Mouse (Mus musculus): Measurements from ENCODE around the gene Slc13a2. TPM values are rescaled to one million over a fixed set of nuclear protein-coding genes. Genes with fewer than 3 reads are reported as not detected.

Slc13a2 gene
- polyA plus RNA-seq (2011; ENCODE audit: insufficient read depth, insufficient read length, low replicate concordance, missing spikeins), result not detected in 2 replicates

- no peak within 1 kb of the TSS for H3K4me3 ChIP-seq (replicated peaks; ENCODE audit: control insufficient read depth, low read depth, low read length)
- WGBS, result 34% methylated on average over 13 of the region's 13 CpGs
- no peak within 1 kb of the TSS for H3K27ac ChIP-seq (ENCODE audit: control insufficient read depth, insufficient read depth, low read depth, low read length, poor library complexity)
- TF ChIP-seq POLR2A (IDR thresholded peaks at IDR 0.05; ENCODE audit: borderline replicate concordance, control insufficient read depth, low read depth, low read length) (no peak), CTCF (IDR thresholded peaks at IDR 0.05; ENCODE audit: control insufficient read depth, insufficient read depth, low read length) (no peak)
- H3K4me1 ChIP-seq (ENCODE audit: control insufficient read depth, insufficient read depth, low read length), result no peaks in the 10 kb centered on the region; the same call in 1 of the 2 replicates
These were observed at the start of gene Slc13a2 for GRCm38 (mm10) chr11:78422055-78422819. Gene Slc13a2, minus strand, starts transcription at chr11:78422217.

- 79% methylated on average over 10 of the region's 10 CpGs for WGBS
- TF ChIP-seq POLR2A (IDR thresholded peaks at IDR 0.05; ENCODE audit: borderline replicate concordance, control insufficient read depth, low read depth, low read length) (no peak), CTCF (IDR thresholded peaks at IDR 0.05; ENCODE audit: control insufficient read depth, insufficient read depth, low read length) (no peak)
- Histone ChIP-seq H3K4me3 (replicated peaks; ENCODE audit: control insufficient read depth, low read depth, low read length) (no peak overlapping the region), H3K27ac (ENCODE audit: control insufficient read depth, insufficient read depth, low read depth, low read length, poor library complexity) (no peak overlapping the region), H3K4me1 (ENCODE audit: control insufficient read depth, insufficient read depth, low read length) (no peaks in the 10 kb centered on the region)
These were observed 49.5 kb upstream of the Slc13a2 start for GRCm38 (mm10) chr11:78471326-78472103.

GRCm38 (mm10) chr11:78467932-78468331 is 45.9 kb upstream of the Slc13a2 start:
- H3K27ac ChIP-seq (ENCODE audit: control insufficient read depth, insufficient read depth, low read depth, low read length, poor library complexity), result no peak overlapping the region
- peaks cover 6% of the 10 kb centered on the region for H3K4me1 ChIP-seq (ENCODE audit: control insufficient read depth, insufficient read depth, low read length)
- TF ChIP-seq CTCF (IDR thresholded peaks at IDR 0.05; ENCODE audit: control insufficient read depth, insufficient read depth, low read length), result no peak
- H3K4me3 ChIP-seq (replicated peaks; ENCODE audit: control insufficient read depth, low read depth, low read length), result no peak overlapping the region
- 44% methylated on average over 3 of the region's 3 CpGs for WGBS

- 77% methylated on average over 7 of the region's 7 CpGs for WGBS
- no peak for TF ChIP-seq CTCF (IDR thresholded peaks at IDR 0.05; ENCODE audit: control insufficient read depth, insufficient read depth, low read length)
- TF ChIP-seq POLR2A (IDR thresholded peaks at IDR 0.05; ENCODE audit: borderline replicate concordance, control insufficient read depth, low read depth, low read length), result no peak
- H3K4me3 ChIP-seq (replicated peaks; ENCODE audit: control insufficient read depth, low read depth, low read length), result no peak overlapping the region
- H3K27ac ChIP-seq (ENCODE audit: control insufficient read depth, insufficient read depth, low read depth, low read length, poor library complexity), result no peak overlapping the region
- peaks cover 6% of the 10 kb centered on the region for H3K4me1 ChIP-seq (ENCODE audit: control insufficient read depth, insufficient read depth, low read length)
These were observed 45.5 kb upstream of the Slc13a2 start for GRCm38 (mm10) chr11:78467515-78467914.

GRCm38 (mm10) chr11:78466242-78466912 is 44.4 kb upstream of the Slc13a2 start:
- Histone ChIP-seq H3K4me3 (replicated peaks; ENCODE audit: control insufficient read depth, low read depth, low read length) (no peak overlapping the region), H3K27ac (ENCODE audit: control insufficient read depth, insufficient read depth, low read depth, low read length, poor library complexity) (no peak overlapping the region; the same call in 1 of the 2 replicates), H3K4me1 (ENCODE audit: control insufficient read depth, insufficient read depth, low read length) (peaks cover 6% of the 10 kb centered on the region)
- WGBS, result 73% methylated on average over 23 of the region's 23 CpGs
- TF ChIP-seq CTCF (IDR thresholded peaks at IDR 0.05; ENCODE audit: control insufficient read depth, insufficient read depth, low read length), result no peak
- TF ChIP-seq POLR2A (IDR thresholded peaks at IDR 0.05; ENCODE audit: borderline replicate concordance, control insufficient read depth, low read depth, low read length), result no peak

- Histone ChIP-seq H3K4me1 (ENCODE audit: control insufficient read depth, insufficient read depth, low read length) (peaks cover 6% of the 10 kb centered on the region), H3K27ac (ENCODE audit: control insufficient read depth, insufficient read depth, low read depth, low read length, poor library complexity) (peak within 1 kb of the TSS; percentile 60; the same call in 1 of the 2 replicates), H3K4me3 (replicated peaks; ENCODE audit: control insufficient read depth, low read depth, low read length) (peak within 1 kb of the TSS; percentile 84)
- WGBS, result under 1% methylated on average over 41 of the region's 41 CpGs
- TF ChIP-seq POLR2A (IDR thresholded peaks at IDR 0.05; ENCODE audit: borderline replicate concordance, control insufficient read depth, low read depth, low read length) (peak; percentile 22; the same call in 1 of the 2 replicates), CTCF (IDR thresholded peaks at IDR 0.05; ENCODE audit: control insufficient read depth, insufficient read depth, low read length) (no peak)
These were observed 43.7 kb upstream of the Slc13a2 start, which contains the start of gene Slc46a1 for GRCm38 (mm10) chr11:78465568-78466180. Gene Slc46a1, plus strand, starts transcription at chr11:78465697.

GRCm38 (mm10) chr11:78465116-78465515 is 43.1 kb upstream of the Slc13a2 start:
- TF ChIP-seq POLR2A (IDR thresholded peaks at IDR 0.05; ENCODE audit: borderline replicate concordance, control insufficient read depth, low read depth, low read length), result no peak
- Histone ChIP-seq H3K4me3 (replicated peaks; ENCODE audit: control insufficient read depth, low read depth, low read length) (peak overlapping the region; percentile 84), H3K4me1 (ENCODE audit: control insufficient read depth, insufficient read depth, low read length) (peaks cover 6% of the 10 kb centered on the region), H3K27ac (ENCODE audit: control insufficient read depth, insufficient read depth, low read depth, low read length, poor library complexity) (no peak overlapping the region; the same call in 1 of the 2 replicates)
- 51% methylated on average over 9 of the region's 9 CpGs for WGBS

Measured in bone marrow, adult 2 months (tissue).